ENCODE assay signal across 8 mouse cellular contexts in genomic region chr3:130714775-130715568, GRCm38 (mm10). TPM values are rescaled to one million over a fixed set of nuclear protein-coding genes. Genes with fewer than 3 reads are reported as not detected.
DNase-seq lines count a peak whose midpoint lies in the region; ATAC-seq and TF ChIP-seq lines count a peak whose summit lies in the region.

No protein-coding gene starts in this region.

- DNase-seq in B cell, adult 2 months = peak; percentile 78 to 79
- peak; percentile 51 for DNase-seq in adrenal gland, adult 8-10 months
- DNase-seq in embryo, embryonic 9.5 days (ENCODE audit: extremely low spot score) = peak; percentile 62
- peak; percentile 67 for DNase-seq in liver, adult 2 months (ENCODE audit: extremely low read depth, low read depth, low spot score)

- ATAC-seq in heart, embryonic 12.5 days (ENCODE audit: insufficient number of reproducible peaks, low FRiP score) = peak; percentile 57; the same call in 1 of the 2 replicates
- ATAC-seq in kidney, embryonic 15.5 days (replicated peaks; ENCODE audit: low FRiP score) = peak; percentile 54; the same call in 1 of the 2 replicates
- ATAC-seq in monocyte, adult 5-6 weeks (replicated peaks; ENCODE audit: insufficient number of reproducible peaks, low FRiP score, low TSS enrichment, poor library complexity, severe bottlenecking) = peak; percentile 48; the same call in 1 of the 2 replicates
- ATAC-seq in stomach, embryonic 14.5 days (ENCODE audit: insufficient number of reproducible peaks, insufficient read depth, low FRiP score, low read depth) = no peak

- no peak for TF ChIP-seq CTCF in liver, adult 2 months (IDR thresholded peaks at IDR 0.05; ENCODE audit: low read depth, low read length)

- 0 out of 2 replicates have a peak, but pooled peaks cover 2% of the 10 kb centered on the region for H3K4me1 ChIP-seq in heart, embryonic 12.5 days (replicated peaks)
- H3K4me1 ChIP-seq in kidney, embryonic 15.5 days = peaks cover 6% of the 10 kb centered on the region
- no peaks in the 10 kb centered on the region for H3K4me1 ChIP-seq in liver, adult 2 months (ENCODE audit: control insufficient read depth, insufficient read depth, low read length)
- no peaks in the 10 kb centered on the region for H3K4me1 ChIP-seq in stomach, embryonic 14.5 days (ENCODE audit: control insufficient read depth, insufficient read depth, low read length)

- peak overlapping the region; percentile 71 for H3K4me2 ChIP-seq in heart, embryonic 12.5 days
- peak overlapping the region; percentile 66 for H3K4me2 ChIP-seq in kidney, embryonic 15.5 days
- H3K4me2 ChIP-seq in stomach, embryonic 14.5 days (replicated peaks; ENCODE audit: low read depth, low read length) = peak overlapping the region; percentile 44

- H3K9me3 ChIP-seq in heart, embryonic 12.5 days (replicated peaks) = no peaks in the 10 kb centered on the region
- no peaks in the 10 kb centered on the region for H3K9me3 ChIP-seq in kidney, embryonic 15.5 days (replicated peaks)
- H3K9me3 ChIP-seq in stomach, embryonic 14.5 days (ENCODE audit: control insufficient read depth, low read depth, low read length) = no peaks in the 10 kb centered on the region

- H3K27me3 ChIP-seq in heart, embryonic 12.5 days (replicated peaks) = no peaks in the 10 kb centered on the region
- no peaks in the 10 kb centered on the region for H3K27me3 ChIP-seq in kidney, embryonic 15.5 days
- no peaks in the 10 kb centered on the region for H3K27me3 ChIP-seq in liver, adult 2 months (ENCODE audit: control insufficient read depth, insufficient read depth, low read length)
- H3K27me3 ChIP-seq in stomach, embryonic 14.5 days (ENCODE audit: control insufficient read depth, insufficient read depth, low read length) = no peaks in the 10 kb centered on the region

- no peaks in the 10 kb centered on the region for H3K79me2 ChIP-seq in liver, adult 2 months (ENCODE audit: control insufficient read depth, insufficient read depth, low read length)

- no peaks in the 10 kb centered on the region for H3K36me3 ChIP-seq in heart, embryonic 12.5 days
- no peaks in the 10 kb centered on the region for H3K36me3 ChIP-seq in kidney, embryonic 15.5 days
- no peaks in the 10 kb centered on the region for H3K36me3 ChIP-seq in liver, adult 2 months (ENCODE audit: control insufficient read depth, insufficient read depth, low read length)
- H3K36me3 ChIP-seq in stomach, embryonic 14.5 days (ENCODE audit: control insufficient read depth, insufficient read depth, low read length) = no peaks in the 10 kb centered on the region

- 14% methylated on average over 22 of the region's 22 CpGs for WGBS in heart, embryonic 12.5 days
- 14% methylated on average over 22 of the region's 22 CpGs for WGBS in kidney, embryonic 15.5 days
- 7% methylated on average over 22 of the region's 22 CpGs for WGBS in liver, adult 2 months
- WGBS in stomach, embryonic 14.5 days = 19% methylated on average over 22 of the region's 22 CpGs

- H3K9ac ChIP-seq in heart, embryonic 12.5 days = peak overlapping the region; percentile 65; the same call in 1 of the 2 replicates
- H3K9ac ChIP-seq in kidney, embryonic 15.5 days = peak overlapping the region; percentile 29; the same call in 1 of the 2 replicates
- H3K9ac ChIP-seq in liver, adult 2 months (ENCODE audit: low read depth, low read length) = peak overlapping the region; percentile 48
- H3K9ac ChIP-seq in stomach, embryonic 14.5 days (replicated peaks; ENCODE audit: low read depth, low read length) = no peak overlapping the region

- TF ChIP-seq POLR2A in liver, adult 2 months (IDR thresholded peaks at IDR 0.05; ENCODE audit: extremely low read depth, insufficient read depth, low read length) = no peak

- peak overlapping the region; percentile 18; the same call in 1 of the 2 replicates for H3K27ac ChIP-seq in heart, embryonic 12.5 days (ENCODE audit: poor library complexity, severe bottlenecking)
- H3K27ac ChIP-seq in kidney, embryonic 15.5 days = no peak overlapping the region
- peak overlapping the region; percentile 37; the same call in 1 of the 2 replicates for H3K27ac ChIP-seq in liver, adult 2 months (replicated peaks; ENCODE audit: insufficient read depth, low read depth, low read length)
- no peak overlapping the region for H3K27ac ChIP-seq in stomach, embryonic 14.5 days (ENCODE audit: low read length)

- H3K4me3 ChIP-seq in heart, embryonic 12.5 days = peak overlapping the region; percentile 50
- peak overlapping the region; percentile 45 for H3K4me3 ChIP-seq in kidney, embryonic 15.5 days (replicated peaks)
- H3K4me3 ChIP-seq in liver, adult 2 months (ENCODE audit: insufficient read depth, low read depth, low read length) = peak overlapping the region; percentile 39
- H3K4me3 ChIP-seq in stomach, embryonic 14.5 days (ENCODE audit: low read depth, low read length) = peak overlapping the region; percentile 31

RNA-seq across cellular contexts. Expression of gene Ostc, which starts 5.7 kb away (rescaled TPM):
- 100 to 1,000 TPM; 102 to 120 (median 116) TPM for total RNA-seq in adrenal gland, adult 8-10 months (2022)
- polyA plus RNA-seq in heart, embryonic 12.5 days (2016; fragmentation: Nextera tagmentation; extraction: Ambion mirVana) = 249 and 250 TPM in 2 replicates
- polyA plus RNA-seq in kidney, embryonic 15.5 days (2015; fragmentation: Nextera tagmentation; extraction: Ambion mirVana) = 354 and 393 TPM in 2 replicates
- 130 and 135 TPM in 2 replicates for total RNA-seq in liver, adult 2 months (2014; rRNA removed)
- 42.9 and 49.5 TPM in 2 replicates for polyA plus RNA-seq in liver, adult 2 months (2012; rRNA removed)
- total RNA-seq in monocyte, adult 5-6 weeks (2017) = 102 to 107 TPM (median 105 TPM) in 3 replicates
- 374 and 385 TPM in 2 replicates for polyA plus RNA-seq in stomach, embryonic 14.5 days (2014; fragmentation: Nextera tagmentation; extraction: Ambion mirVana)

RNA-seq across cellular contexts. Expression of gene Rpl34, which starts 15.2 kb away (rescaled TPM):
- 100 to 1,000 TPM; 681 to 726 (median 704) TPM for total RNA-seq in adrenal gland, adult 8-10 months (2022)
- polyA plus RNA-seq in heart, embryonic 12.5 days (2016; fragmentation: Nextera tagmentation; extraction: Ambion mirVana) = 495 and 521 TPM in 2 replicates
- polyA plus RNA-seq in kidney, embryonic 15.5 days (2015; fragmentation: Nextera tagmentation; extraction: Ambion mirVana) = 899 and 957 TPM in 2 replicates
- total RNA-seq in liver, adult 2 months (2014; rRNA removed) = 688 and 745 TPM in 2 replicates
- polyA plus RNA-seq in liver, adult 2 months (2012; rRNA removed) = 420 and 499 TPM in 2 replicates
- 2,637 to 3,542 TPM (median 3,151 TPM) in 3 replicates for total RNA-seq in monocyte, adult 5-6 weeks (2017)
- polyA plus RNA-seq in stomach, embryonic 14.5 days (2014; fragmentation: Nextera tagmentation; extraction: Ambion mirVana) = 1,021 and 1,133 TPM in 2 replicates

Comparison
In these comparisons a context has a peak if more than half of its experiments do, and no peak if none do; other contexts are left out.
1. H3K27ac ChIP-seq: peak in heart, embryonic 12.5 days (single experiment) and liver, adult 2 months (single experiment); none in kidney, embryonic 15.5 days (single experiment) and stomach, embryonic 14.5 days (single experiment).
2. Peak in every context shown above with its lines, with median percentiles within 50 percentile points of each other: DNase-seq, H3K4me2 ChIP-seq and H3K4me3 ChIP-seq.